Mouse (Mus musculus) retina, embryonic 14.5 days (tissue): ENCODE measurements at regions not wholly inside any gene's neighbourhood (a gene's known extent, or its start where the extent isn't known, plus 50 kb on each side); places are given as distances from the start of the nearest gene placed in this dataset.

ENCODE experiments used
- DNase-seq: peaks from one replicate; pipeline ENCODE4 v3.0.0-alpha.2; 2015; ENCODE audit warnings: low spot score

- peak; percentile 92 for DNase-seq
Measured at GRCm38 (mm10) chr4:81178782-81179135, 263.9 kb downstream of the Mpdz start.

- no peak for DNase-seq
Measured at GRCm38 (mm10) chr4:81216123-81216522, 226.5 kb downstream of the Mpdz start.

- peak; percentile 17 for DNase-seq
Measured at GRCm38 (mm10) chr4:81217979-81218378, 224.6 kb downstream of the Mpdz start.

GRCm38 (mm10) chr4:81222034-81222433 is 220.6 kb downstream of the Mpdz start:
- no peak for DNase-seq

- no peak for DNase-seq
Measured at GRCm38 (mm10) chr4:81222468-81223175, 220.0 kb downstream of the Mpdz start.
